Mouse (Mus musculus): ENCODE measurements around the gene Ccr8. TPM values are rescaled to one million over a fixed set of nuclear protein-coding genes. Genes with fewer than 3 reads are reported as not detected.

The Ccr8 gene
- 0.12 TPM in 1 of 2 replicates, not detected in the other for polyA plus RNA-seq (2012; rRNA removed)

GRCm38 (mm10) chr9:120091696-120092238 is at the start of gene Ccr8:
Gene Ccr8 (plus strand): TSS chr9:120092114.
- DNase-seq (ENCODE audit: low spot score) = no peak

- no peak for DNase-seq (ENCODE audit: low spot score)
Observed at GRCm38 (mm10) chr9:120043115-120043514, 48.8 kb upstream of the Ccr8 start.

GRCm38 (mm10) chr9:120048495-120048894 is 43.4 kb upstream of the Ccr8 start:
- no peak for DNase-seq (ENCODE audit: low spot score)

- DNase-seq (ENCODE audit: low spot score) = no peak
Observed at GRCm38 (mm10) chr9:120049407-120049806, 42.5 kb upstream of the Ccr8 start.

GRCm38 (mm10) chr9:120054545-120055277 is 37.2 kb upstream of the Ccr8 start:
- DNase-seq (ENCODE audit: low spot score) = no peak

GRCm38 (mm10) chr9:120056201-120056600 is 35.7 kb upstream of the Ccr8 start:
- DNase-seq (ENCODE audit: low spot score) = no peak

- DNase-seq (ENCODE audit: low spot score) = no peak
Observed at GRCm38 (mm10) chr9:120058730-120059129, 33.2 kb upstream of the Ccr8 start.

- no peak for DNase-seq (ENCODE audit: low spot score)
Observed at GRCm38 (mm10) chr9:120064317-120064716, 27.6 kb upstream of the Ccr8 start.

GRCm38 (mm10) chr9:120067609-120068008 is 24.3 kb upstream of the Ccr8 start:
- DNase-seq (ENCODE audit: low spot score) = no peak

- no peak for DNase-seq (ENCODE audit: low spot score)
Observed at GRCm38 (mm10) chr9:120068047-120068446, 23.9 kb upstream of the Ccr8 start.

GRCm38 (mm10) chr9:120069779-120070178 is 22.1 kb upstream of the Ccr8 start, which contains the start of gene Cx3cr1:
Gene Cx3cr1 (minus strand): TSS chr9:120069879.
- no peak for DNase-seq (ENCODE audit: low spot score)

GRCm38 (mm10) chr9:120071251-120071650 is 20.7 kb upstream of the Ccr8 start:
- no peak for DNase-seq (ENCODE audit: low spot score)

GRCm38 (mm10) chr9:120073169-120073568 is 18.7 kb upstream of the Ccr8 start:
- DNase-seq (ENCODE audit: low spot score) = peak; percentile 52

- DNase-seq (ENCODE audit: low spot score) = no peak
Observed at GRCm38 (mm10) chr9:120074516-120074915, 17.4 kb upstream of the Ccr8 start.

- DNase-seq (ENCODE audit: low spot score) = no peak
Observed at GRCm38 (mm10) chr9:120078241-120078640, 13.7 kb upstream of the Ccr8 start.

- DNase-seq (ENCODE audit: low spot score) = no peak
Observed at GRCm38 (mm10) chr9:120079901-120080300, 12.0 kb upstream of the Ccr8 start.

- DNase-seq (ENCODE audit: low spot score) = no peak
Observed at GRCm38 (mm10) chr9:120080546-120081108, 11.3 kb upstream of the Ccr8 start.

GRCm38 (mm10) chr9:120081247-120081646 is 10.7 kb upstream of the Ccr8 start:
- no peak for DNase-seq (ENCODE audit: low spot score)

- no peak for DNase-seq (ENCODE audit: low spot score)
Observed at GRCm38 (mm10) chr9:120081967-120082366, 9.9 kb upstream of the Ccr8 start.

GRCm38 (mm10) chr9:120082691-120083090 is 9.2 kb upstream of the Ccr8 start:
- no peak for DNase-seq (ENCODE audit: low spot score)

GRCm38 (mm10) chr9:120083158-120083894 is 8.6 kb upstream of the Ccr8 start:
- no peak for DNase-seq (ENCODE audit: low spot score)

- DNase-seq (ENCODE audit: low spot score) = no peak
Observed at GRCm38 (mm10) chr9:120084406-120084805, 7.5 kb upstream of the Ccr8 start.

Data from urinary bladder, adult 2 months (tissue).